Mouse (Mus musculus): ENCODE measurements around the gene Enpp4. TPM values are rescaled to one million over a fixed set of nuclear protein-coding genes. Genes with fewer than 3 reads are reported as not detected.

Enpp4 gene
- polyA plus RNA-seq (2015; fragmentation: Nextera tagmentation; extraction: Ambion mirVana) = 5.7 and 6.4 TPM in 2 replicates

GRCm38 (mm10) chr17:44105287-44106138, at the start of gene Enpp4:
Gene Enpp4, minus strand, starts transcription at chr17:44105809.

GRCm38 (mm10) chr17:44078631-44079350, 26.8 kb downstream of the Enpp4 start, which contains the start of gene Enpp5:
Gene Enpp5, plus strand, starts transcription at chr17:44078813.

Other genes with a start within 250 kb of the Enpp4 start
- 8.4 and 9.9 TPM in 2 replicates for gene Enpp5, start 27.0 kb downstream of the Enpp4 start, polyA plus RNA-seq (2015; fragmentation: Nextera tagmentation; extraction: Ambion mirVana)
- 3.9 and 5.0 TPM in 2 replicates for gene Clic5, start 82.8 kb upstream of the Enpp4 start, polyA plus RNA-seq (2015; fragmentation: Nextera tagmentation; extraction: Ambion mirVana)

All from spleen, postnatal 0 days (tissue).